Mouse (Mus musculus) duodenum, adult 2 months (tissue): Measurements from ENCODE around the gene Arl5a. TPM values are rescaled to one million over a fixed set of nuclear protein-coding genes. Genes with fewer than 3 reads are reported as not detected.

Experiments
- polyA plus RNA-seq: library from polyadenylated mRNA; depleted of rRNA; stranded (reverse); fragments of >200 nt; gene quantifications from 2 replicates; pipeline ENCODE4 v1.2.3, GENCODE M21; 2012; ENCODE audit warnings: low replicate concordance; rRNA removed

Arl5a gene
- 2.8 and 4.1 TPM in 2 replicates for polyA plus RNA-seq

DNA sequence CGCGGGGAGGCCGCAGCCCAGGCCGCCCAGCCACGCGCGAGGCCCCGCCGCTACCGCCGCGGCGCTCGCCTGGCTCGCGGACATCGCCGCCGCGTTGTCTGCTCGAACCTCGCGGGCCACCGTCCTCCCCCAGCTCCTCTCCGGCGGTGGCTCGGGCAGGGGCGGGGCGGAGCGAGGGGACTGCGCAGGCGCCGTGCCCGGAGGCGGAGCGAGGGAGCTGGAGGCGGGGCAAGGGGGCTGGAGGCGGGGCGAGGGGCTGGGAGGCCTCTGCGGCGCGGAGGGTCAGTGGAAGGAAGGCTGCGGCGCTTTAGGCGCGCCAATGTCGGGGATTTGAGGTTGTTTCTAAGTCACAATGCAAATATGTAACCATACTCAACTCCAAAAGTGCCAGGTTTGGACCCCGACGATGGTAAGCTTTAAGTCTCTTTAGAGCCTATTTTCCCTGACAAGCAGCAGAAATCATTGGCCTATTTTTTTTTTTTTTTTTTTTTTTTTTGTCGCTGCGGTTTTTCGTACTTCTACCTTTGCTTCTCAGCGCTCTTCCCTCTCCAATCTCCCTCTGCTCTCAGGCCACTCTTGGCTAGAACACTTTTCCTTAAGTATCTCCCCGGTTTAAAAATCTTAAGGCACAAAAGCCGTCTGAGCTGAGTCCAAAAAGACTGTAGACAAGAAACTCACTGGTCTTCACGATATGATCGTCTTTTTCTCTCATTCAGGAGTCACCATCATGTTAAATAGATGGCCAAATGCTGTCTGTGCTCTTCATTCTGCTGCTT, at the start of gene Arl5a:
Arl5a (minus strand) TSS at position 155 of the 776 bp plus-strand sequence.

DNA sequence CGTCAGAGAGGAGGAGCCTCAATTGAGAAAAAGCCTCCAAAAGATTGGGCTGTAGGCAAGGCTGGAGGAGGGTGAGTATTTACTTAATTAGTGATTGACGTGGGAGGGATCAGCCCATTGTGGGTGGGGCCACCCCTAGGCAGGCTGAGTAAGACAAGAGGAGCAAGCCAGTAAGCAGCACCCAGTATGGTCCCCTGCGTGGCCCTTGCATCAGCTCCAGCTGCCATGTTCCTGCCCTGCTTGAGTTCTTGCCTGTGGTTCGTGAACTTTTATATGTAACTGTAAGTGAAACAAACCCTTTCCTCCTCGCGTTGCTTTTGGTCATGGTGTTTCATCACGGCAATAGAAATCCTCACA, 46.3 kb downstream of the Arl5a start, which contains the start of gene Neb:
Neb (minus strand) TSS at position 27 of the 357 bp plus-strand sequence.

Other genes with a start within 250 kb of the Arl5a start
- 0.13 and 0.31 TPM in 2 replicates for gene Neb, start 46.4 kb downstream of the Arl5a start, polyA plus RNA-seq